Mouse (Mus musculus): Measurements from ENCODE around the gene Ndufaf3.

Ndufaf3 gene

DNA sequence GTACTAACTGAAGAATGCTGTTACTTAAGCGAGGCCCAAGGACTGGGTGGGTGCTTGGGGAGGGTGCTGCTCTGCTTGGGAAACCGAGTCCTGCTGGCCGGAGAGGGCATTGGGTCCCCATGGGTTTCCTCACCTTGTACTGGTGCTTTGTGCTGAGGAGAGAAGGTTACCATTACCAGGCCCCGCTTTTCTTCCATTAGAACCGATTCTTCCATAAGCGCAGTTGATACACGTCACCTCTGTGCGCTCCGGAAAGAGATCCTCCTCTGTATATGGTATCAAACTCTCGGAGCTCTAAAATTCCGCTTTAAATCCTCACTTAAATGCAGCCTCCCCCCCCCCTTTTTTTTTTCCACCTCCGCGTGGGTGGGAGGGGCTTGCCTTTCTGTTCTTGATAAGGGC lies 49.3 kb downstream of the Ndufaf3 start:
- DNase-seq (ENCODE audit: low spot score), result no peak

DNA sequence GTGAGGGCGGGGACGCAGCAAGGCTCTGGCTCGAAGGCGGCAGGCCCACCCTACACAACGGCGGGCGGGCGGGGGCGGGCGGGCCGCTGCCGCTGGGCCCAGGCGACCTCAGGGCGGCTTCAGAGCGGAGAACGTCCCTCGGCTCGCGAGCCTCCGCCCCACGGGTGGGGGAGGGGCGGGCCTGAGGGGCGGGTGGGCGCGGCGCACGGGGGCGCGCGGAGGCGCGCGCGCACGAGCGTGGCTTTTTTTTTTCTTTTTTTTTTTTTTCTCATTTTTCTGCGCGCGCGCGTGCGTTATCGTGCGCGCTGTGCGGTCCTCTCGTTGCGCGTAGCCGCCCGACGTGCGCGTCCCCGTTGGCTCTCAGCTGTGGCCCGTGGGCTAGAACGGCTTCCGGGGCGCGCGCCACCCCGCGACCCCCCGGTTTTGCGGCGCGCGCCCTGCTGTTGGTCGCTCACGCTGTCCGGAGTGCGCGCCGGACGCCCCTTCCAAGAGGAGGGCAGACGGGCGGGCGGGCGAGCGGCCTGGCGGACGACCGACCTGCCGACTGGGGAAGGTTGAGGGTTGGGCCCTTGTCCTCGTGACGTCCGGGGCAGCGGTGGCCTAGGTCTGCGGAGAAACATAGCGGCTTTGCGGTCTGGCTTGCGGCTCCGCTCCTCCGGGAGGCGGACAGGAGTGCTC lies 49.8 kb downstream of the Ndufaf3 start:
- DNase-seq (ENCODE audit: low spot score), result peak; percentile 71

DNA sequence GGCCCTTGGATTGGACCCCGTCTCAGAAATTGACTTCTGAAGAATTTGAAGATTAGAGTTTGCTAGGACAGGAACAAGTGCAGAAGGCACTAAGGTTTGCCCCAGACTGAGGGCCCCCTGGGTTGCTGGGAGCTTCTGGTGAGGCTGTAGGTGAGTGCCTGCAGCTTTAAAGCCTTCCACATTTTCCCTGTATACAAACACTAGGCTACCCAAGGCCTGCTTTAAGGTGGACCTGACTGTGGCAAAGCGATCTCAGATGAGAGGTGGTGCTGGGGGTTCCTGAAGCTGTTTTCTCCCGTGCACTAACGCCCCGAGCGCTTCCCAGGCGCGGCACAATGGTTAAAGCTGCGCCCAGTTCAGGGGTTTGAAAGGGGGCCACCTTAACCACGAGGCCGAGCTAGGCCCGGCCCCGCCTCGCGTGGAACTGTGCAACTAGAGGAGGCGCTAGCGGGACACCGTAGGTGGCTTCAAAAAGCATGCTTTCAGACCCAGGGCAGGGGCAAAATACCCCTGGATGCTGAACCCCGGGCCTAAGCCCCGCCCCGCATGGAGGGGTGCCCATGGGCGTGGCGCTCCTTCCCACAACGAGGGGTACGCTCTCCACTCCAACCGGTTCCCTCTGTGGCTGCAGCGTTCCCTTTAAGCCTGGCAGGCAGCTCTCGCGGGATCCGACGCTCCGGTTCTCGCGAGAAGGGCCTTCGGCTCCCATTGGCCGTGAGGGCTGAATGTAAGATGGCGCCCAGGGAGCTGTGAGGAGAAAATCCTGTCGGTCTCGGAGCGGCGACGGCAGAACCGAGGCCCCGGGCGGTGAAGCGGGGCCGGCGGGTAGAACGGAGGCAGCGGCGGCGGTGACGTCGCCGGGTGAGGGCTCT lies 50.6 kb downstream of the Ndufaf3 start, which contains the start of gene Qrich1:
TSS of gene Qrich1 (plus strand) at position 427 of the 872 bp plus-strand sequence.
- DNase-seq (ENCODE audit: low spot score), result peak; percentile 96
